ENCODE assay signal across 8 mouse cellular contexts in the genomic region with DNA sequence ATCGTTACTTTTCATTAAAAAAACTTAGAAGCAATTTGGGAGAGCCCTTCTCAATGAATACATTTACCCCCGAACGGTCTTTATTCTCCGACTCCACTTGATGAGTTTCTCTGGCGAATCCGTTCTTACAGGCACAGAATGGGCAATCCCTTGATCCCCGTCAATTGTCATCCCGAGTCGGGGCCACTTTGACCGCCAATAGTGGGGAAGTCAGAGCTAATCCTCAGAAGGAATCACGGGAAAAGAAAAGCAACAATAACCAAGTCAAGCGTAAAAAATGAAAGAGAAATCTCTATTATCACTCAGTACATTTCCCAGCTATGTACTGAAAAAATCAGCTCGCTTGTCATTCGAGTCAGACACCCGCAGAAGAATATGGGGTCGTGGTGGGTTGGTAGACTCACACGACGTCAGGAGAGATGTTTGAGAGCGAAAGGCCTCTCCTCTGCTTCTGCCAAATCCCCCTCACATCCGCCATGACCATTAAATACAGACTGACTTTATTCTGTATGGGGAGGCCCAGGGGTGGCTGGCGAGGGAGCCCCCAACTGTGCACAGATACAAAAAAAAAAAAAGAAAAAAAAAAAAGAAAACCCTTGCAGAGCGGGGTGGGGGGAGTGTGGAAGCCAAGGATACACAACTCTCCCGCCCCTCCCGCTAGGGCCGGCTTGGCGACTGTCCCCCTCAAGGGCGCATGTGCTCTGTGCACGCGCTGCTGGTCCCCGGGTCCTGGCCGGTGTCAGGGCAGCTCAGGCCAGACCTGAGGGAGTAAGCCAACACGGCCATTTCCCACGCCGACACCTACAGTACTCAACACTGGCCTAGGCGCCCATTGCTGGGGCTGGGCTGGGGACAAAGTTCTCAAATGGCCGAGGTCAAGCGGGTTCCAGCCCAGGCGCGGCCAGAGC. TPM values are rescaled to one million over a fixed set of nuclear protein-coding genes. Genes with fewer than 3 reads are reported as not detected.
DNase-seq lines count a peak whose midpoint lies in the region; ATAC-seq and TF ChIP-seq lines count a peak whose summit lies in the region.

No protein-coding gene starts in this region.

- no peaks in the 10 kb centered on the region for H3K36me3 ChIP-seq in E14TG2a.4 (ENCODE audit: insufficient read depth, low read length)
- H3K36me3 ChIP-seq in forebrain, embryonic 12.5 days (replicated peaks) = no peaks in the 10 kb centered on the region
- H3K36me3 ChIP-seq in midbrain, embryonic 13.5 days = no peaks in the 10 kb centered on the region

- peak; percentile 18 for DNase-seq in cerebellum, adult 9-10 months
- DNase-seq in cerebellum, adult 11-12 months = no peak
- DNase-seq in kidney, adult 9 months = peak; percentile 14
- no peak for DNase-seq in natural killer cell, adult 2 months (ENCODE audit: low spot score in 2 of 2)
- DNase-seq in layer of hippocampus, adult 8-10 months (ENCODE audit: low spot score in 2 of 2) = no peak

- WGBS in forebrain, embryonic 12.5 days = under 1% methylated on average over 39 of the region's 39 CpGs
- WGBS in midbrain, embryonic 13.5 days = under 1% methylated on average over 39 of the region's 39 CpGs

- peaks cover 58% of the 10 kb centered on the region for H3K4me1 ChIP-seq in E14TG2a.4 (replicated peaks; ENCODE audit: low read depth, low read length)
- peaks cover 85% of the 10 kb centered on the region for H3K4me1 ChIP-seq in forebrain, embryonic 12.5 days
- H3K4me1 ChIP-seq in midbrain, embryonic 13.5 days (replicated peaks) = peaks cover 62% of the 10 kb centered on the region

- TF ChIP-seq CTCF in E14TG2a.4 (conservative IDR thresholded peaks at IDR 0.05; ENCODE audit: low read length) = no peak

- H3K4me2 ChIP-seq in forebrain, embryonic 12.5 days = peak overlapping the region; percentile 66
- H3K4me2 ChIP-seq in midbrain, embryonic 13.5 days (replicated peaks) = peak overlapping the region; percentile 60

- H3K27ac ChIP-seq in forebrain, embryonic 12.5 days = peak overlapping the region; percentile 97
- H3K27ac ChIP-seq in midbrain, embryonic 13.5 days = peak overlapping the region; percentile 59; the same call in 1 of the 2 replicates

- peaks cover 91% of the 10 kb centered on the region for H3K27me3 ChIP-seq in E14TG2a.4 (ENCODE audit: insufficient read depth, low read length)
- H3K27me3 ChIP-seq in forebrain, embryonic 12.5 days = peaks cover 50% of the 10 kb centered on the region
- H3K27me3 ChIP-seq in midbrain, embryonic 13.5 days = peaks cover 82% of the 10 kb centered on the region

- H3K9me3 ChIP-seq in E14TG2a.4 (ENCODE audit: low read length) = no peaks in the 10 kb centered on the region
- no peaks in the 10 kb centered on the region for H3K9me3 ChIP-seq in forebrain, embryonic 12.5 days
- H3K9me3 ChIP-seq in midbrain, embryonic 13.5 days = no peaks in the 10 kb centered on the region

- peak overlapping the region; percentile 59 for H3K9ac ChIP-seq in forebrain, embryonic 12.5 days
- H3K9ac ChIP-seq in midbrain, embryonic 13.5 days (replicated peaks) = peak overlapping the region; percentile 41

- peak overlapping the region; percentile 45 for H3K4me3 ChIP-seq in E14TG2a.4 (replicated peaks; ENCODE audit: low read length)
- peak overlapping the region; percentile 36 for H3K4me3 ChIP-seq in forebrain, embryonic 12.5 days (replicated peaks)
- H3K4me3 ChIP-seq in midbrain, embryonic 13.5 days (replicated peaks) = peak overlapping the region; percentile 31

- peak; percentile 24 for ATAC-seq in forebrain, embryonic 12.5 days (ENCODE audit: low FRiP score)
- ATAC-seq in midbrain, embryonic 13.5 days = peak; percentile 63

RNA-seq across cellular contexts. Expression of a gene that starts 49.1 kb away (rescaled TPM):
- polyA plus RNA-seq in forebrain, embryonic 12.5 days (2016; fragmentation: Nextera tagmentation; extraction: Ambion mirVana) = 63.1 and 65.4 TPM in 2 replicates
- polyA plus RNA-seq in midbrain, embryonic 13.5 days (2015; fragmentation: Nextera tagmentation; extraction: Ambion mirVana) = 35.6 and 37.4 TPM in 2 replicates
- 10 to 100 TPM; 53.4 to 60.1 (median 55.3) TPM for total RNA-seq in layer of hippocampus, adult 8-10 months (2022)

RNA-seq across cellular contexts. Expression of a gene that starts 49.3 kb away (rescaled TPM):
- polyA plus RNA-seq in forebrain, embryonic 12.5 days (2016; fragmentation: Nextera tagmentation; extraction: Ambion mirVana) = 104 TPM in 2 replicates
- 14.8 and 16.9 TPM in 2 replicates for polyA plus RNA-seq in midbrain, embryonic 13.5 days (2015; fragmentation: Nextera tagmentation; extraction: Ambion mirVana)
- 10 to 100 TPM; 14.7 to 17.3 (median 16.0) TPM for total RNA-seq in layer of hippocampus, adult 8-10 months (2022)

Comparison
In these comparisons a context has a peak if more than half of its experiments do, and no peak if none do; other contexts are left out.
1. DNase-seq: peak in cerebellum, adult 9-10 months (single experiment) and kidney, adult 9 months (single experiment); none in cerebellum, adult 11-12 months (single experiment), natural killer cell, adult 2 months (0 of 2) and layer of hippocampus, adult 8-10 months (0 of 2).
2. Peak in every context shown above with its lines, with median percentiles within 50 percentile points of each other: H3K4me3 ChIP-seq.